Mouse (Mus musculus) liver, postnatal 0 days (tissue): Measurements from ENCODE around the gene Phlda1.

Source experiments
- CTCF ChIP-seq: sonication (generic); IDR thresholded peaks from 2 replicates; pipeline ENCODE4 v1.5.1; 2016; ENCODE audit warnings: antibody characterized with exemption, low read depth
- EP300 ChIP-seq: IDR thresholded peaks from 2 replicates; pipeline ENCODE4 v1.6.1; 2016; ENCODE audit warnings: antibody characterized with exemption, low read depth, mild to moderate bottlenecking

- TF ChIP-seq CTCF (no peak), EP300 (no peak)
These were observed 16.1 kb downstream of the Phlda1 start for GRCm38 (mm10) chr10:111522230-111522629.
